Mouse (Mus musculus) induced T-regulatory cell, adult 2 months (primary cell): Measurements from ENCODE around the gene Asah2.
"Not testable (repeated sequence)": the region's sequence is repeated elsewhere in the genome, so short reads cannot be mapped to it uniquely, and the experiment has no call there.

Experiments used
- DNase-seq: peaks from one replicate; pipeline ENCODE4 v3.0.0-alpha.2; 2012; ENCODE audit warnings: low read depth

Asah2 gene

DNA sequence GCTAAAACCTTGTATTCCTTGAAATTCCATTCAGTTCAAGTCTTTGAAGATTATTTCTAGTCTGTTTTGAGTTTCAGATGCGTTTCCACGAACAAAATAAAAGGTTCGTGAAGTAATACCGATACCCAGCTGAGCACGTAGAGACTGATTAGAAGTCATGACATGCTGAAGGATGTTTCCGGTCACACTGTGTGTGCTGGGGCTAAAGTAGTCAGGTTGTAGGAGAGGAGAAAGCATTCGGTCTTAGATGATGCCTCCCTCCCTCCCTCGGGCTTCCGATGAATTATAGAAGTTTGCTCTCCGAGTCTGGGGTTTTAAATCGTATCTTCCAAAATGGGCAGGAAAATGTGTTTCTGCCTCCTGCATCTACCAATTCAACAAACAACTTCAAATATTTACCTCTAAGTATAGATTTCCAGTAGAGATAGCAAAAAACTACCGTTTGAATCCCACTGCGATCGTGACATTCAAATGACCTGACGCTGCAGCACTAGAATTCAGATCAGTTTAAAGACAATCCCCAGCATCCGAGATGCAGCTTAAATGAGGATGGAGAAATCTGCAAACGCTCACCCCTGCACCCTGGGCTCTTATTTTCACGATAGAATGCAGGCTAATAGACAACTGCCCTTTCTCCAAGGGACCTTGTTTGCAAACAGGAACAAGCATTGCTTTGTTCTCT, 5.6 kb downstream of the Asah2 start:
- no peak for DNase-seq

DNA sequence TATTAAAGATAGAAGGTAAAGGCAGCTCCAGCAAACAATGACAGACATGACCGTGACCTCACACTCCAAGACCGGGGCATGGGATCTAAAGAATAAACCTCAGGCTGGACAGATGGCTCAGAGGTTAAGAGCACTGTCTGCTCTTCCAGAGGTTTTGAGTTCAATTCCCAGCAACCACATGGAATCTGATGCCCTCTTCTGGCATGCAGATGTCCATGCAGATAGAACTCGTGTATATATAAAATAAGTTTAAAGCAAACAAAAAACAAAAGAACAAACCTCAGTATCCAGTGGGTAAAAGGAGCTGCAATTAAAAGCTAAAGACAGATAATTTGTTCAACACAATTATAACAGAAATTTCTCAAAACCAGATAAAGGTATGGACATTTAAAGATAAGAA, 9.4 kb downstream of the Asah2 start:
- DNase-seq, result no peak

DNA sequence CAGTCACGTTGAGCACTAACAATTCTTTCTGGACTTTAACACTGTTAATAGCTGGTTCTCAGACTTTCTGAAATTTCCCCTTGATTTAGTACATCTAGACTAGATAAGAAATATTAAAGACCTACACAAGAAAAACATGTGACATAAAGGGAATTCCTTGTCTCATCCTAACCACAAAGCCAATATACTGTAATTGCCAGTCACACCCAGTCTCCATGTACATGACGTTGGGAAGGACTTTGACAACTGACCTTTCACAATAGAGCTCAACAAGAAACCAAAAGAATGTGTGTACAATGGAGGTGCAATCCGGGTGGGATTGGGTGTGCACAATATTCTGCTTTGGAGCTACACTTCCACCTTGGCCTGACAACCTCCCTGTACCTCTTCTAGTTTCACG, 15.7 kb downstream of the Asah2 start:
- DNase-seq, result no peak

DNA sequence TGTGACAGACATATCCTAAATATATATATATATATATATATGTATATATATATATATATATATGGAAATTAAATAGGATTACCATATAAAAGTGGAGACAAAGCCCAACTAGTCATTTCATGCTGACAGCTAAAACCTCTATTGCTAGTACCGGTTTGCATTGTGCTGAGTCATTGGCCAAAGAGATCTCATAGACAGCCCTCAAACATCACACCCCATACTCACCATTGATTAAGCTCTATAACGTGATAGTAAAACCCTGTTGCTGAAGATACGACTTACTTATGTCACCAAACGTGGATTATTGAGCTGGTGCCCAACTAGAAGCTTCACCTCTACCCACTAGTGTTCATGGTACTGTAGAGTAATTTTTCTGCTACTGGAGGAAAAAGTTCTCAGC, 17.2 kb downstream of the Asah2 start:
- DNase-seq, result no peak

DNA sequence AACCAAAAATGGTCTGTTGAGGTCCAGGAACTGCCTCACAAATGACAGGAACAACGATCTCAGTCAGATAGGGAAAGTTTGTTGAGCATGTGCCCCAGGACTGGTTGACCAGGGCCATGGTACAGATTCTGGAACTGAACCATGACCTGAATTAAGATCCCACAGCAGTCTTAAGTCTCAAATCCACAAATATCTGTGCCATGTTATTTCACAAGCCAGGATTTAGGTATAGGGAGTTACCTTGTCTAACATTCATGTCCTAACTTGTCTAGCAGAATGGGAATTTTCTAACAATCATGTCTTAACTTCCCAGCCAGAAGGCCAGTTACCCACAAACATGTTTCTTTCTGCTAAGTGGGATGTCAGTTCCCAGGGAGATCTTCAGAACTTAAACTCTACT, 19.4 kb downstream of the Asah2 start:
- no peak for DNase-seq

DNA sequence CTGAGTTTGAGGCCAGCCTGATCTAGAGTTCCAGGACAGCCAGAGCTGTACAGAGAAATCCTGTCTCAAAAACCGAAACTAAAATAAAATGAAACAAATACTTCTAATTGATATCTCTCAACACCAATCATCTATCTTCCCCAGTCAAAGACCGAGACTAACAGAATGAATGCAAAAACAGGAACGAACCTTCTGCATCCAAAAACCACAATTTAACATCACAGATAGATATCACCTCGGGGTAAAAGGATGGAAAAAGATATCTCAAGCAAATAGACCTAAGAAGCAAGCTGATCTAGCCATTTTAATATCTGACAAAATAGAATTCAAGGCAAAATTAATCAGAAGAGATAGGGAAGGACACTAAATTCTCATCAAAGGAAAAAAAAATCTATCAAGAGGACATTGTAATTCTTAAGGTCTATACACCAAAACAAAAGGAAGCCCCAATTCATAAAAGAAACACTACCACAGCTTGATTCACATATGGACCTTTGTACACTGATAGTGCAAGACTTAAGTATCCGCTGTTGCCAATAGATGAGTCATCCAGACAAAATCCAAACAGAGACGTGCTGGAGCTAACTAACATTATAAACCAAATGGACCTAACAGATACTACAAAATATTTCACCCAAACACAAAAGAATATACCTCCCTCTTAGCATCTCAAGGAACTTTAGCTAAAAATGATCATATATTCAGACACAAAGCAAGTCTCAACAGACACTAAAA, 20.1 kb downstream of the Asah2 start:
- no peak for DNase-seq

DNA sequence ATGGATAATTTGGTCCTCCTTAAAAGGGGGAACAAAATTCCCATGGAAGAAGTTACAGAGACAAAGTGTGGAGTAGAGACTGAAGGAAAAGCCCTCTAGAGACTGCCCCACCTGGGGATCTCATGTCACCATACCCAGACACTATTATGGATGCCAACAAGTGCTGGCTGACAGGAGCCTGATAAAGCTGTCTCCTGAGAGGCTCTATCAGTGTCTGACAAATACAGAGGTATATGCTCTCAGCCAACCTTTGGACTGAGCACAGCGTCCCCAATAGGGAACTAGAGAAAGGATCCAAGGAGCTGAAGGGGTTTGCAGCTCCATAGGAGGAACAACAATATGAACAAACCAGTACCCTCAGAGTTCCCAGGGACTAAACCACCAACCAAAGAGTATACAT, 23.2 kb downstream of the Asah2 start:
- not testable (repeated sequence) for DNase-seq

DNA sequence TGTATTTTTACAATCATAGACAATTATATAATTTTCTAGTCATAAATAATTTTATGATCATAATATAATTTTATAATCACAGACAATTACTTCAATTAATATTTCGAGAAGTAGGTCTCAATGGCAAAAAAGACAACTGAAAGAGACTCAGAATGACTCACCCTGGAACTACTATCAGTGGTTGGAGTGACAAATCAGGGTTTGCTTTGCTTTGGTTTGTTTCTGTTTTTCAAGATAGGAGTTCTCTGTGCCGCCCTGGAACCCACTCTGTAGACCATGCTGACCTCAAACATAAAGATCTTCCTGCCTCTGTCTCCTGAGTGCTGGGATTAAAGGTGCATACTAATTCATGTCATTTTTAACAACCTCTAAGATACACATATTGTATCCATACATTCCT, 37.7 kb downstream of the Asah2 start:
- DNase-seq, result no peak

DNA sequence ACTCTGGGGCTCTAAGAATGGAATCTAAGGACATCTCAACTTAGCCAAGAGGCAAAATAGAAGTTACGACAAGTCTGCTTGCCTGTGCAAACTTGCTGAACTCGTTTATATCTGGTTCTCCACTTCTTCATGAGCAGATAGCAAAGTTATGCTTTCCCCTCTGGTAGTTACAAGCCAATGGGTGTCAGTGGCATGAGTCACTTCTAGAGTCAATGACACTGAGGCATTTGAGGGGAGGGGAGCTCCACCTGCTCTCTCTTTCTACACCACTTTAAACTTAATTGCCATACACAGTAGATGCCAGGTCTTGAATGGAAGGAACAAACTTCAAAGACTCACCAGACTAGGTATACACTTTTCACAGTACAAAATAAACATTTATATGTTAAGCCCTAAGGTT, 38.4 kb downstream of the Asah2 start:
- no peak for DNase-seq

DNA sequence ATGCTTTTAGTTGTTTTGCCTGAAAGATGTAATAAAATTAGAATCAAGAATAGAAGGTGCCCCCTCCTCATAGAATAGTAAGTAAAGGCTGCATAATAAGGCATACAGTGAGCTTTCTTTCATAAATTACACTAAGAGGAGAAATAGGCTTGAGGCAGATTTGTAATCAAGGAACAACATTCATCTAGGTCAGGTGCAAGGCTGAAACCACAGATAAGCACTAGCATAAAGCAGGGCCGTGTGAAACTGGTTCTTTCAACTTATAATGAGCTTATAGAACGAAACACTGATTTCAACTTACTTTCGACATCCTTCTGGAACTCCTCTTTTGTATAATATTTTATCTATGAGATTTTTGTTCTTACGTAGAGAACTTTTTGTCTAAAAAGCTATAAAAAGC, 40.3 kb downstream of the Asah2 start:
- no peak for DNase-seq

DNA sequence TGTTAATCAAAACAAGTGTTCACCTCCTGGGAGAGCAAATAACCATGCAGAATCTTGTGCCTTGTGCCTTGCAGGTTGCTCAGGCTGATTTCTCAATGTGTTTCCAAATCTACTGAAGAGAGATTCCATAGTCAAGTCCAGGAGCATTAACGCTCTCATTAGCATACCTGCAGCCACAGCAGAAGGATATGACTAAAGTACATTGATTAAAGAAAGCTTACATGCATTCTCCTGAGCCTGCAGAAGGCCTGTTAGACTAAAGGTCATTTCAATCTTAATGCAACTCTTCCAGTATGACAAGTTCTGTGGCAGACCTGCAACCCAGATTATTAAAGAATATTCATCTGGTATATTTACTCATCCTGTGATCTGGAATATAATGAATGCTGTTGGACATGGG, 46.7 kb downstream of the Asah2 start:
- no peak for DNase-seq

DNA sequence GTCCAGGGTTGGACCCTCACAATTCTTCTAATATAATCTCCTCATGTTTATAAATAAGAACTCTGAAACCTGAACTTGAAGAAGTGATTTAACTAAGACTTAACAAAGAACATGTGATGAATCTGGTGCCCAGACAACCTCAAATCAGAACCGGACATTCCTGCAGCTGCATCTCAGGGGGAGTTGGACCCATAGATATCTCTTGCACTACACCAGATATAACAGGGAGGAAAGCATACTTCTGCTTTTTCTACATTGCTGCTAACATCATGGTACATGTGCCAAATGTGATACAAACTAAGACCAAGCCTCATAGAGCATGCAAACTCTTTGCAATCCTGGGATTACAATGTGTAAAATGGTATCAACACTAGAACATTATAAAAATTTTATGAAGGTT, 51.8 kb downstream of the Asah2 start:
- no peak for DNase-seq

DNA sequence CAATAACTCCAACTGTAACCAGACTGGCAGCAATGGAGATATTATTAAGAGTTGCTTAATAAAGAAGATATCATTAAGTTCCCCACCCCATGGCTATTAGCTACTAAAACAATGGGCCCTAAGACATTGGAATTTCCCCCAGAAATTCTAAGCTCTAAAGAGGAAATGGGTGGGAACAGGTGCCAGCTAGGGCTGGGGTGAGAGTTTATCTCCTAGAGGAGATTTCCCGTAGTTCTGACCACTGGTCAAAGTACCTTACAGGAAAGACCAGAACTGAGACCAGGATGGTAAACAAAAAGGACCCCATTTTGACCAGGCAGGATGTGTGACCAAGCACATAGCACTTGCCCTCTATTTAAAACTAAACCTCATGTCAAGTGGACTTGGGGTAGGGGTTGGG, 52.3 kb downstream of the Asah2 start:
- DNase-seq, result no peak

DNA sequence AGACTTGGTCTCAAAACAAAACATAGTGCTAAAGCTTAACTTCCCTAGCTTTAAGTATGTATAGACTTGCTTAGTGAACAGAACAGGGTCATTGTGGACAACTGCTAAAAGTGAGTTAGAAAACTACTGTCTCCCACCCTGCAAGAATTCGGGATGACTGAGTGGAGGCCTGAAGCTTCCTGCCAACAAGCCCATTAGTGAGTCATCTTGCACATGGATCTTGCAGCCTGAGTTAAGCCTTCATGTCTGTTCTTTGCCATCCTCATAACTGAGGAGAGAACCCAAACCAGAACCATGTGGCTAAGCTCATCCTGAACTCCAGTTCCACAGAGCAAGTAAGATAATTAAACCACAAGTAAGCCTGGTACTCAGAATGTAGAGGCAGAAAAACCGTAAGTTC, 56.8 kb downstream of the Asah2 start:
- no peak for DNase-seq

DNA sequence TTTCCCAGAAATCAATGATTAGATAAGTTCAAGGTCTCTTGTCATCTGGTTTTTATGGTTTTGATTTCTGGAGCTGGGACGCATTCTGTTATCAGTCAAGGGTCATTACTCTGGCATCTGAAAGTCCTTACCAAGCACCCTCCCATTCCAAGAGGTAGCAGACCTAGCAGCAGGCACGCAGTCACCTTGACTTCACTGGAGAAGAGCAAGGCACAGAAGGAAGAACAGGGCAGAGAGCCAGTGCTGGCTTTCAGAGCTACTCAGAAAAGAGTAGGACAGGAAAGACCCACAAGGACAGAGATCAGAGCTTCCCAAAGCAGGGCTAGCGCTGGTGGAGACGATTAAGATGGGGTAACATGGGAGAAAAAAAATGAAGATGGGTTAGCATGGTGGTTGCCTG, 75.1 kb downstream of the Asah2 start:
- DNase-seq, result no peak

DNA sequence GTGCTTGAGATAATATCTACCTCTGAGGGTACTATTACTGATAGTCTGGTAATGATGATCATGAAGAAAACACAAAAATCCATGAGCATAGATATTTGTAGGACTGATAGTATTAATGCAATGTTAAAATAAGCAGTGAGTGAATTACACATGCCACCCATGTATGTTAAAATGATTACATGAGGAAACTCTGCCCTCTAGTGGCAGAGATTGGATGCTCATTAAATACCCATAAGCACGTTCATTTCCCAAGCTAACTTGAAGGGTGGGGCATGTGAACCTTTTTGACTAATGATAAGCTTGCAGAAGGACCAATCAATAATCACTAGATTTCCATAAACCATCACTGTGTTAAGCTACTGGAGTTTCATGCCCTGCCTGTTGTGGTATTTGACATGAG, 77.6 kb downstream of the Asah2 start:
- peak; percentile 81 for DNase-seq

DNA sequence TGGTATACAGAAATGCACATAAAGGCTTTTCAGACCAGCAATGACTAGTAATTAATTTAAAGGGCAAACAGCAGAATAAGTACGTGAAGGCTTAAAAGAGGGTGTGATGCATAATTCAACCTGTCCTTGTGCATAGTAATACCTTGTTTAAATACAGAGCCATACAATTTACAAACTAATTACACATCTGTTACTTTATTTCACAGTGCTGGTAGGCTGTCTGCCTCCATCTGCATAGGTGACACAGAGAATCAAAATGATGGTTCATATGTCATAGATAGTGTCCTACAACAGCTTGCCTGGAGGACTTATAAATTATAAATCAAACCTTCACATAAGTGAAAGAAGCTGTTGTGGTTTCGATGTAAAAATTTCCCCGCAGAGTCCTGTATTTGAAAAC, 82.6 kb downstream of the Asah2 start:
- no peak for DNase-seq

DNA sequence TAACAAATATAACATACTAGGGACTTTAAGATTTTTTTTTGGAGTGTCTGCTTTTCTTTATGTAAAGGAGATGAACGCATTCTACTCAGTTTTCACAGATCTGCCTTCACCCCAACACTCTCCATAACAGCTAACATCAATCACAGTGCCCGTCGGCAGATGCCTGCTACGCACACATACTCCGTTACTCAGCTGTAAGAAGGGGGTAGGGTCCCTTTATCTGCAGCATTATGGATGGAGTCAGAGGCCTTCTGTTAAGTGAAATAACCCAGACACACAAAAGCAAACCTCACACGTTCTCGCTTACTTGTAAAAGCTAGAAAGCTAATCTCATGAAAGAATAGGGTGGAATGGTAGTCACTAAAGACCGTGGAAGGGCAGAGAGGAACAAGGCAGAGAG, 88.3 kb downstream of the Asah2 start:
- no peak for DNase-seq

DNA sequence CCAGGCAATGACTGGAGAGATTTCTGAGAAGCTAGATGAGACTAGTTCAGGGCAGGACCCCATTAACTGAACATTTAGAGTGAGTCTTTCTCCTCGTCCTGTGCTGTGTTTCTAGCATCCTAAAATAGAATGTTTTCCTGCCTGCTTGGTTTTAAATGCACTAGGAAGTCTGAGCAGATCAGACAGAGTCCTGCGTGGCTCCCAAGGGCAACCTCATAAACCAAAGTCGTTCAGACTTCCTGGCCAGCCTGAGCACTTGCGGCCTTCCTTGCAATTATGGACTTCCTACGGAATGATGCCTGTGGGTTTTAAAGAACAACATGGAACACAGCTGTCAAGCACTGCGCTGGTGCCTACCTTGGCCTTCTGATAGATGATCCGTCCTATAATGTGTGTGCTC, 89.4 kb downstream of the Asah2 start:
- no peak for DNase-seq

DNA sequence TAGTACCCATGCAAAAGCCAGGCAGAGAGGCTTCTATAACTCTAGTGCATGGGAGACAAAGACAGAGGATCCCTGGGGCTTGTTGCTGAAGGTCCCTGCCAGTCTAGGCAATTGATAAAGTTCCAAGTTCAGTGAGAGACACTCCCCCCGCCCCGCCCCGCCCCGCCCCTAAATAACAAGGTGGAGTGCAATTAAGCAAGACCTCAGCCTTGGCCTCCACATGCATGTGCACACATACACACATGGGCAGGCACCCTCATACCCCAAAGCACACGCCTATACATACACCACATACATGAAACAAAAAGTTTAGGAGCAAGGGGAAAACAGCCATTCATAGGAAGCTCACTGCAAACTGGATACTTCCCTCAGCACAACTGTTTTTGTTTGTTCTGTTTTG, 90.0 kb downstream of the Asah2 start:
- DNase-seq, result no peak

DNA sequence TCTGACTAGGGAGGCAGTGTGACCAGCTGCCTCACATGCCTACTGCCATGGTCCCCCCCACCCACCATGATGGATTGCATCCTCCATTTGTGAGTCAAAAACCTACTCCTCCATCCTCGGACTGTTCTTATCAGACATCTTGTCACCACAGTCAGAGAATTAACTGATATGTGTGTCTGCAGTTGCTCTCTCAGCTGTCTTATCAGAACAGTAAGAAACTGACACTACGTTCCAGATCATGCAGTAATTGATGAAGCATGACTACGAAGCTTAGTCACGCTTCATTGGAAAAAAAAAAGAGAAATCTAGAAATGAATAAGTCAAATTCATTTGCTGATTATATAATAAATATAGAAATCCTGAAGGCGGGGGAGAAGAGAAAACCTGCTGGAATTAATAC, 105.4 kb downstream of the Asah2 start:
- no peak for DNase-seq

DNA sequence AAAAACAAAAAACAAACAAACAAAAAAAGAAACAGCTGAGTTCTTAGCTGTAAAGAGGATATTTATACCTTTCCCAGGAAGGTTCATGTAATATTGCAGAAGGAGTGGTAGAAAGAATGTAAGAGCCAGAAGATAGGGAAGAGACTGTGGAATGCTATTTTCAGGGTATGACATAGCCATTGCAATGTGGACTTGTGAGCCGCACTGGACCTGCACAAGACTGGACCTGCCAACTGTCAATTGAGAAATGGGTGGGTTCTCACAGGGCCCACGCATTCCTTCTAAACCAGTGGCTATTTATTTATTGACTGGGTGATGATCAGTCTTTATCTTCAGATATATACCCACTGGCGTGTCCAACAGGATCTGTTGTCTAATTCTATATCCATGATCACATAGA, 111.1 kb downstream of the Asah2 start:
- no peak for DNase-seq

DNA sequence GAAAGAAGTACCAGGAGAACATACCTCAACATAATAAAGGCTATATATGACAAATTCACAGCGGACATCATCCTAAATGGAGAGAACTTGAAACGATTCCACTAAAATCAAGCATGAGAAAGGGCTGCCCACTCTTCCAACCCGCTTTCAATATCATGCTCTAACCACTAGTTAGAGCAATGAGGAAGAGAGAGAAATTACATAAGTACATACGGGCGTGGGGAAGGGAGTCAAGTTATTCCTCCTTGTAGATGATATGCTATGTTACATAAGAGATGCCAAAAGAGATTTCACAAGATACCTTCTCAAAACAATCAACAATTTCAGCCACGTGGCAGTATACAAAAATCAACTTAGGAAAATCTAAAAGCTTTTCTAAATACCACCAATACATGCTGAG, 117.0 kb downstream of the Asah2 start:
- DNase-seq, result no peak

DNA sequence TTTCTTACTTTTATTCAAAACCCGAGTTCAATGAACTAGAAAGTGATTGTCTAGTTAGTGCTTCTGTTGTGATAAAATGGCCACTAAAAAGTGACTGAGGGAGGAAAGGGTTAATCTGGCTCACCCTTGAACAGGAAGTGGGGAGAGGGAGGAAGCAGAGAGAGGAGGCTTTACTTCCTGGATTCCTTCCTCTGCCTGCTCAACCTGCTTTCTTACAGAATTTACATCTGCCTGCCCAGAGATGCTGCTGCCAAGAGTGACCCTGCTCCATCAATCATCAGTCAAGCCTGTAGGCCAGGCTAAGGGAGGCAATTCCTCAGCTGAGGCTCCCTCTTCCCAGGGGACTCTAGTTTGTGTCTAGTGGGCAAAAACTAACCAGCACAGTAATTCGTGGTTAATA, 132.1 kb downstream of the Asah2 start:
- peak; percentile 46 for DNase-seq
